Mouse (Mus musculus): Measurements from ENCODE around the gene Mat2a.

DNA sequence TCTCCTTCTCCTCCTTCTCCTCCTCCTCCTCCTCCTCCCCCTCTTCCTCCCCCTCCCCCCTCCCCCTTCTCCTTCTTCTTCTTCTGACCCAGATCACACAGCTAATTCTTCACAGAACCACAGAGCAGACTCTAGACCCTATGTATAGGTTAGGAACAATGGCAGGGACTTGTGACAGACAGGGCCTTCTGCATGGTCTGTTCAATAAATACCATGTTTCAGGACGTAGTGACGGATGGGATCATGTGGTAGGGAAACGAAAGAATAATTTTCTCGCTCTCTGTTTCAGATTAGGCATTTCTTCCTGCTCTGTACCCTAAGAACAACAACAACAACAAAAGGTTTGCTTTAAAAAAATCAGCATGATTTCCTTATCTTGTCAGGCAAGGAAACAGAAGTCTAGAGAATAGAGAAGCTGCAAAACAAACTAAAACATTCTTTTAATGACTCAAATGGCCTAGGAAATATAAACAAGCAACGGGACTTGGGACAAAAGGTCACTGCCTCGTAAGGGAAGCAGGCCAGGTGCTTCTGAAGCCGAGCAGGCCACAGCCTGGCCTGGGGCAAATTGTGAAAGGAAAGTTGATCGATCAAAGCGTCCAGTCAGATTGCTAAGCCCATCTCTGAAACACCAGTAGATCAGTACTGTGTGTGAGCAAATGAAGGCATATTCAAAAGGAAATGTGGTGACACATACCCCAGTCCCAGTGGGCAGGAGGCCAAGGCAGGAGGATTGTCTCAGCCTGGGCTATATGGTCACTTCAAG lies 20.9 kb upstream of the Mat2a start:
- TF ChIP-seq HCFC1 (IDR thresholded peaks at IDR 0.05; ENCODE audit: borderline replicate concordance, insufficient read depth, low read length), result no peak
- no peak for TF ChIP-seq MAFK (IDR thresholded peaks at IDR 0.05; ENCODE audit: insufficient read depth, low read depth, low read length)
- TF ChIP-seq ZC3H11A (IDR thresholded peaks at IDR 0.05; ENCODE audit: borderline replicate concordance, low read depth, low read length), result no peak
